Comparison of ENCODE assay signal across 29 mouse cellular contexts in genomic region chr14:60189771-60190170, GRCm38 (mm10). TPM values are rescaled to one million over a fixed set of nuclear protein-coding genes. Genes with fewer than 3 reads are reported as not detected.
DNase-seq lines count a peak whose midpoint lies in the region; ATAC-seq lines count a peak whose summit lies in the region.
"Had no signal": no experiment of that assay in that cellular context is flagged by ENCODE, and none has a peak within 500 bp of the region (broad histone marks: within the 10 kb centered on the region; RNA-seq: fewer than 3 reads in every experiment).

No protein-coding gene starts in this region.

- peak overlapping the region; percentile 84 for H3K27ac ChIP-seq in heart, embryonic 15.5 days
- H3K27ac ChIP-seq: embryonic facial prominence, embryonic 12.5 days; hindbrain, embryonic 14.5 days; left cerebral cortex, adult 2 months; liver, embryonic 14.5 days; midbrain, embryonic 13.5 days; stomach, embryonic 15.5 days had no signal

- no peaks in the 10 kb centered on the region for H3K27me3 ChIP-seq in heart, embryonic 15.5 days
- H3K27me3 ChIP-seq: embryonic facial prominence, embryonic 12.5 days; midbrain, embryonic 13.5 days; stomach, embryonic 15.5 days had no signal

- 46% methylated on average over 5 of the region's 5 CpGs for WGBS in heart, embryonic 15.5 days

- H3K4me3 ChIP-seq in heart, embryonic 15.5 days: no peak overlapping the region
- H3K4me3 ChIP-seq: embryonic facial prominence, embryonic 12.5 days; erythroblast, embryonic 14.5 days; left cerebral cortex, adult 2 months; megakaryocyte, embryonic 14.5 days; midbrain, embryonic 13.5 days; stomach, embryonic 15.5 days had no signal

- no peaks in the 10 kb centered on the region for H3K36me3 ChIP-seq in heart, embryonic 15.5 days
- H3K36me3 ChIP-seq: embryonic facial prominence, embryonic 12.5 days; midbrain, embryonic 13.5 days; stomach, embryonic 15.5 days had no signal

- peak; percentile 18 to 49 for DNase-seq in heart, adult 18-20 months
- DNase-seq in heart, adult 11 months: no peak
- peak; percentile 12 for DNase-seq in 3T3-L1 (ENCODE audit: low read depth, low spot score)
- DNase-seq in brain, adult 2 months (ENCODE audit: low read depth, low spot score): peak; percentile 50
- DNase-seq in right cerebral cortex, adult 18-20 months: no peak
- no peak for DNase-seq in embryo, embryonic 10.5 days (ENCODE audit: low spot score)
- DNase-seq: adrenal gland, postnatal 25 days; B cell, adult 2 months; cerebellum, adult 11 months; cerebellum, adult 9-11 months; gastrocnemius, postnatal 10 days; kidney, adult 18-20 months; kidney, postnatal 4 days; lung, embryonic 14.5 days; right cerebral cortex, postnatal 25 days; thymus, adult 18-20 months; thymus, postnatal 4 days had no signal

- H3K4me2 ChIP-seq in heart, embryonic 15.5 days: peak overlapping the region; percentile 31
- H3K4me2 ChIP-seq: embryonic facial prominence, embryonic 12.5 days; hindbrain, embryonic 14.5 days; lung, embryonic 14.5 days; midbrain, embryonic 13.5 days; stomach, embryonic 15.5 days had no signal

- no peak overlapping the region for H3K9ac ChIP-seq in heart, embryonic 15.5 days
- H3K9ac ChIP-seq: embryonic facial prominence, embryonic 12.5 days; hindbrain, embryonic 14.5 days; liver, embryonic 14.5 days; lung, embryonic 14.5 days; midbrain, embryonic 13.5 days; stomach, embryonic 15.5 days had no signal

- peaks cover 31% of the 10 kb centered on the region for H3K4me1 ChIP-seq in heart, embryonic 15.5 days (replicated peaks)
- H3K4me1 ChIP-seq: embryonic facial prominence, embryonic 12.5 days; megakaryocyte, embryonic 14.5 days; midbrain, embryonic 13.5 days; stomach, embryonic 15.5 days had no signal

- H3K9me3 ChIP-seq in heart, embryonic 15.5 days (replicated peaks): no peaks in the 10 kb centered on the region
- H3K9me3 ChIP-seq: embryonic facial prominence, embryonic 12.5 days; midbrain, embryonic 13.5 days; stomach, embryonic 15.5 days had no signal

- ATAC-seq in heart, embryonic 15.5 days (replicated peaks; ENCODE audit: insufficient number of reproducible peaks, insufficient read depth, low FRiP score, low read depth): peak; percentile 36; the same call in 1 of the 2 replicates
- ATAC-seq in megakaryocyte, adult 5-6 weeks (ENCODE audit: poor library complexity, severe bottlenecking): no peak
- ATAC-seq: forebrain, embryonic 14.5 days; inflammation-experienced regulatory T-cells, adult 6 months; midbrain, embryonic 13.5 days had no signal

RNA-seq across cellular contexts. Expression of gene Atp8a2, which starts 7.2 kb away (rescaled TPM):
- total RNA-seq in heart, adult 18-20 months (2021): 1 to 10 TPM; 4.1 to 6.3 TPM
- 6.0 and 6.1 TPM in 2 replicates for polyA plus RNA-seq in heart, embryonic 15.5 days (2015; fragmentation: Nextera tagmentation; extraction: Ambion mirVana)
- total RNA-seq in megakaryocyte, adult 5-6 weeks (2015): 0.20 and 0.41 TPM in 2 replicates
- total RNA-seq in megakaryocyte, adult 5-6 weeks (2017): 0.51 and 2.4 TPM in 2 replicates

Comparison
In these comparisons a context has a peak if more than half of its experiments do, and no peak if none do; other contexts are left out.
1. DNase-seq: peak in heart, adult 18-20 months (2 of 2), 3T3-L1 (single experiment) and brain, adult 2 months (single experiment); none in heart, adult 11 months (single experiment), right cerebral cortex, adult 18-20 months (single experiment) and embryo, embryonic 10.5 days (single experiment).